Mouse (Mus musculus): Measurements from ENCODE around the gene Wfdc21.

DNA sequence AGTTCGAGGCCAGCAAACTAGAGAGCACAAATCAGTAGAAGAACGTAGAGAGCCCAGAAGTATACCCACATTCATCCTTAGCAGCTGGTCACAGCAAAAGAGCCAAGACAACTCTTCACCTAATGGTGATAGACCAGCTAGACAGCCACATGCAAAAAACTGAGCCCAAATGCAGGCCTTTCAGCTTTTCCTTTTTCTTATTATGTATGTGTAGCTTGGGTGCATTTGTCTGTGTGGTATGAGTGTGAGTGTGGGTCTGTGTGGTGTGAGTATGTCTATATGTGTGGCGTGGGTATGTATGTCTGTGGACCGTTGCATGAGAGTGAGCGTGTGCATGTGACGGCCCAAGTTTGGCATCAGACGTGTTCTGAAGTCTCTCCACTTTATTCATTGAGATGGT is 24.3 kb downstream of the Wfdc21 start:
- TF ChIP-seq GATA1 (IDR thresholded peaks at IDR 0.05; ENCODE audit: borderline replicate concordance, low read length) (no peak), FLI1 (IDR thresholded peaks at IDR 0.05; ENCODE audit: low read length) (no peak)
